Mouse (Mus musculus) gastrocnemius, postnatal 14 days (tissue): ENCODE data around the gene Lhfp. TPM values are rescaled to one million over a fixed set of nuclear protein-coding genes. Genes with fewer than 3 reads are reported as not detected.
"Not testable (repeated sequence)": the region's sequence is repeated elsewhere in the genome, so short reads cannot be mapped to it uniquely, and the experiment has no call there.

Experiments used
- DNase-seq: peaks from one replicate; pipeline ENCODE4 v3.0.0; 2021; ENCODE audit warnings: mixed read lengths
- intact Hi-C: fragments of 180-260 bp; cut with DNase I; formaldehyde crosslinking; loops from one replicate; pipeline ENCODE4 v1.15.1; 2025; ENCODE audit warnings: low total_unique reads
- total RNA-seq, 2 experiments: library from RNA; stranded (reverse); gene quantifications; 2 replicates each; pipeline ENCODE4 v1.2.3; 2021

The Lhfp gene
- total RNA-seq, 2 experiments from 2014 or later = 29.4 to 33.7 TPM

DNA sequence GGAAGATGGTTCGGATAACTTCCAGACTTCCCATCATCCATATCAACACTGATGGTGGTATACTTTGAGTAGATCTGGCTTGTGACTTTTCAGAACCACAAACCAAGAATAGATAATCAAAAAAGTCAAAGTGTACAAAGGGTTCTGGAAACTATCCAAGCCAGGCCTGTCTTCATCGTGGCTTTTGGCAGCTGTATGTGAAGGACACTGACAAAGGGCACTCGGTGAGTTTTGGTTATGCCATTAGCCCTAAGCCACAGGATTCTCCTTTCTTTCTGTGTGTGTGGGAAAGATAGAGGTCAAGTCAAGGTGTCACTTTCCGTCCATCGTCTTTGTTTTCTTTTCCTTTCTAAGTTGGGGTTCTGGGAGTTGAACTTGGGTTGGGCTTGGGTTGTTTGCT, 42.4 kb downstream of the Lhfp start:
- intact Hi-C loops = no loop called here
- DNase-seq = no peak

DNA sequence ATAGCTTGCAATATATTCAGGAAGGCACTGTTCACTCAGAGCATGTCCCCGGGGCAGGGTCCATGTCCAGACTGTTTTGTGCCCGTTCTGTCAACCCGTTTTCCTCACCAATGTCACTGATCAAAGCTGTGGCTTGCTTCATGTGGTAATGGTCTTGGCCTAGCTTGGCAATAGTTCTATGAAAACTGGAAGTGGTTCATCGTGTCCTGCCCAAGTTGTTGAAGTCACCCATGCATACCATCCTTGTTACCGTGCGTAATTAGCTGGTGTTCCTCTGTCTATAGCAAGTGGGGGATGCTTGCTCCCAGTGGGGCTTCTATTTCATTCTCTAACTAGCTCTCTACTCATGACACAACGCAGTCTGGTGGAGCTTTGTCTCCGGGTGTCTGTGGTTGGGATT, 43.5 kb downstream of the Lhfp start:
- no peak for DNase-seq
- intact Hi-C loops = no loop called here

DNA sequence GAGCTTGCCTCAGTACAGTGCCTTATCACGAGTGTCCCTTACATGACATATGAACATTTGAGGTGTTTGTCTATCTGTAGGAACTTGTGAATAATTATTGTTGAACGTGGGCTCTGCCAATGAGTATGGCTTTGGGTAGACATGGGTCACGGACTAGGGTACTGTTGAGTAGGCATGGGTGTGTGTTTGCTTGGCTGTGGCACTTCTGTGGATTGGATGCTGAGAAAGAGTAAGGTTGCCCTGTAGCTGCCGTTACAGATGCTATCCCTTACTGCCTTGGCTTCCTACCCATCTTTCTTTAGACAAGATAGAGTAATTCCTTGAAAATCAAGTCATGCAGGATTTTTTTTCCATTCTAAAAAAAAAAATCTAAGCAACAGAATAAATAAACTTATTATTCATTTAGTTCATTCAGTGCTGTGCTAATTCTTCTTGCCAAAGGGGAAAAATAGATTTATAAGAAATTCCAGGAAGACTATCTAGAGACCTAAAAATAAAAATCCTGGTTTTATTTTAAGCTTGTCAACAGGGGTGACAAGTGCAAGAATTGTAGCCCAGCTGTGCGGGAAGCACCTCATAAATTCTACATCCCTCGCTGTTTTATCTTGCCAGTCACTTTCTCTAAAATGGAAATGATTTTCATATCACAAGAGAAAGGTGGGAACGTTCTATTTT, 45.3 kb downstream of the Lhfp start:
- intact Hi-C loops = no loop called here

DNA sequence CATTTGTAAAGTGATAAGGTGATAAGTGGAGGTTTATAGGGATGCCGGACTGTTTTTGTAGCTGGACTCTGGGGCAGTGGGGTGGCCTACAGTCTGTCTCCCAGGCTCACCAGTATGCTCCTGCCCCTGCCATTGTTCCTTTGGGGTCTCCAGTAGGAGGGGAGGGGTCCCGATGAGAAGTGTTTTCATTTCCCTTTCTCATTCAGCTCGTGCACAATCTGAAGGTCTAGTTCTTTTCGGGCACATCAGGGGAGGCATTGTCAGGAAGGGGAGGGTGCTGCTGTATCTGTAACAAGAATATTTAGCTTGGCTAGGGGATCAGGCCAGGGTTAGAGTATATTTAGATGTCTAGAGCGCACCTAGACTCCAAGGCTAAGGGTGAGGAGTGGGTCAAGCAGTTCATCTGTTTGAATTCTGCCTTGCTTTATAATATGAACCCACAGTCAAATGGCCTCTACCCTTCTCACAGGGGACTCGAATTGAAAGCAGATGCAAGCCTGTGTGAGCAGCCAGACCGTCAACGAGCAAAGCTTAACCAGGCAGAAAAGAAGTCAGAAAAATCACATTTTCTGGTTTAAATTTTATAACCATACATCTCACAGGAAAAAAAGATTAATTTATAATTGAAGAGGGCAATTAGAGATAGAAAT, 46.0 kb downstream of the Lhfp start:
- intact Hi-C loops = no loop called here
- no peak for DNase-seq

More for the DNA sequence above, 45.3 kb downstream of the Lhfp start:
- DNase-seq = no peak

- intact Hi-C loops = no loop called here
These were observed 48.6 kb downstream of the Lhfp start for GRCm38 (mm10) chr3:53089921-53090320.

DNA sequence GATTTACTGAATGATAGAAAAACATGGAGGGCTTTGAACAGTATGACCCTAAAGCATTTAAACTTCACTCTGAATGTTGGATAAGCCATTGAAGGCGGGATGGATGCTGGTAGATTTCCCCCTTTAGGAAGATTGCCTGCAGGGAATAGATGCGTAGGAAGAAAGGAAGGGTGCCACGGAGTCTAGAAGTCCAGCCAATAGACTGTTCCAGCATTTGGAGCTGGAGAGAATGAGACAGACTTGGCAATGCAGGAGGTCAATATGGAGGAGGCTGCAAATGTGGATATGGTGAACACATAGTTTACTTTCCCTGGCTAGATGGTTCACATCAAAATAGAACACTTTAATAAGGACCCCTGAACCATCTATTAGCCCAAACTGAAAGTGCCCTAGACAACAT, 58.9 kb downstream of the Lhfp start:
- intact Hi-C loops = no loop called here
- DNase-seq = no peak

More at GRCm38 (mm10) chr3:53089921-53090320, 48.6 kb downstream of the Lhfp start:
- DNase-seq = no peak

DNA sequence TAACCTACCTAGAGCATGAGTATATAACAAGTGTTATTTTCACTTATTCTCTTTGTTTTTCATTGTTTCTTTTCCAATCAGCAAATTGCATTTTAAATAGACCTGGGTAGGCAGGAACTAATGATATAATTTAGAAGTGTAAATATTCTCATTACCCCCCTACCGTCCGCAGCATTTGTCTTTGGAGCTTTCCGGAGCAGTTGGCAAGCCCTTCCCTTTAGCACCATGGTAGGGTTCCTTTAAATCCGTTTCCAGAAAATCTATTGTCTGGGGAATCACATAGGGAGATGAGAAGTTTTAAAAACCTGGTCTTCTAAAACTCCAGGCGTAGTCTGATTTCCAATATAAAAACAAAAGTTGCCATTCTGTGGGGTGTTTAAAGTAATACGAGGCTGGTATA, 59.5 kb downstream of the Lhfp start:
- no peak for DNase-seq
- intact Hi-C loops = no loop called here

DNA sequence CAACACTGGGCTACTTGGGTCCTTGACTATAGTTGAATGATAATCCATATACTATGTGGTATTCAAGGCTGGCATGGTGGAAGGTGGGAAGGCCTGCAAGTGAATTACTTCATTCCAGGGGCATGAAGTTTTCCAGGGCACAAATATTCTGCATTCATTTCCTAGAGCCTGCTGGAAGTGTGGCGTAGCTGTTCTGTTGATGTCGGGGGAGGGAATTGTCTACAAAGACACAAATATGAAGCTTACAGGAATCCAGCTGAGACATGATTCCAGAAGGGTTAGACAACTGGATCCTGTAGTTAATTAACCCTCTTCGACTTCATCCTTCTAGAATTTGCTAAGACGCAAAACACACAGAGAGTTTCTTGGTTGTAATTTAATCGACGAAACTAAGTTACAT, 60.4 kb downstream of the Lhfp start:
- no peak for DNase-seq
- intact Hi-C loops = no loop called here

DNA sequence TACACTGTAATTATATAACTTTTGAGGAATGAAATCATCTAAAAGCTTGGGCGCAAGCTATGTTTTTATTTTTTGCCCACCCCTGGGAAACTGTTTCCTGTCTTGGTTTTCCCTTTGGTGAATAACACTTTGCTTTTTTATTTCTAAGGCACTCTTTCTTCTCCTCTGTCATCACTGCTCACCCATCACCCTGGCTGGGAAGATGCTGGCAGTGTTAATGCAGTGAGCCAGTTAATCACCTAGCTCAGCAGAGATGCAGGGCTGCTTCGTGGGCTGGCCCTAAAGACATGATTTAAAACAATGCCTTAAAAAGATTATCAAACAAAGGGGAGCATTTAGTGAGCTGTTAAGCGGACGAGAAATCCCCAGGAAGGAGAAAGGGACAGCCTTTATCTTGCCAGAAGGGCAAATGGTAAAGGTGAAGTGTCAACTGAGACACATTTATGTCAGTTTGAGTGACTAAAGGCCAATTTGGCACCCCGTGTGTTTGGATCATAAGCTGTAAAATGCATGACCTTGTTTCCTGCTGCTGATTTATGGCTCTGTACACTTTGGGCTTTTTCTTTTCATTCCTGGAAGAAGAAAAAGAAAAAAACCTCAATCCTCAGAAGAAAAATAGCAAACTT, 60.9 kb downstream of the Lhfp start:
- no peak for DNase-seq
- intact Hi-C loops = no loop called here

- DNase-seq = no peak
- intact Hi-C loops = no loop called here
These were observed 61.4 kb downstream of the Lhfp start for GRCm38 (mm10) chr3:53102757-53103153.

GRCm38 (mm10) chr3:53108594-53109373, 67.5 kb downstream of the Lhfp start:
- intact Hi-C loops = no loop called here
- DNase-seq = no peak

GRCm38 (mm10) chr3:53109879-53110278, 68.6 kb downstream of the Lhfp start:
- DNase-seq = no peak
- intact Hi-C loops = no loop called here

DNA sequence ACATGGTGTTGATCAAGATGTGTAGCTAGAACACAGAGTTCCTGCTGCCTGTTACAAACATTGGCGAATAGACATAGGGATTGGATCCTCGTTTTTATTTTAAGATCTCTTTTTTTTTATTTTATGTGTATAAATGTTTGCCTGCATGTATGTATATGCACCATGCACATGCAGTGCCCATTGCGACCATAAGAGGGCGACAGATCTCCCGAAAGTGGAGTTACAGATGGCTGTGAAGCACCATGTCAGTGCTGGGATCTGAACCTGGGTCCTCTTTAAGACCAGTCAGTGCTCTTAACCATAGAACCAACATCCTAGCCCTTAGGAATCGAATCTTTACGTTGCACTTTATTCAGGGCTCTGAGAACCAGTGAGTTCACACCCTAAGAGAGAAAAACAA, 70.7 kb downstream of the Lhfp start:
- DNase-seq = no peak
- intact Hi-C loops = no loop called here

DNA sequence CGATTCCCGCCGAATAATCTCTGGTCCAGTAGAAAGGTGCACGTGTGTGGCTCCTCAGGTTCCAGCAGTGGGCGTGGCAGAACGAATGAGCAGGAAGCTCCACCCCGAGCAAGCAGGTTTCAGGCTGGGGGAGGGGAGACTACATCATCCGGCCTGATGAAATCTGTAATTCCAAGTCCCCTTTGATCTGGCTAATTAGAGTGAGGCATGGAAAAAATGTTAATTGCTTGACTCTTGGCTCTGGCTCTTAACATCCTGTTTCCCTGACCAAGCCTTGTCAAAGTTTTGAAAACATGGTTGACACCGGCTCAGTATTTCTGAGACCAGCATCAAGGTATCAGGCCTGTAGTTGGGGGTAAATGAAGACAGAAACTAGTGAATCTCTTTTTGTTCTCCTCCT, 77.4 kb downstream of the Lhfp start:
- intact Hi-C loops, DNase-seq: not testable (repeated sequence)

GRCm38 (mm10) chr3:53119978-53120377, 78.7 kb downstream of the Lhfp start:
- intact Hi-C loops = no loop called here
- DNase-seq = no peak

GRCm38 (mm10) chr3:53125495-53125894, 84.2 kb downstream of the Lhfp start:
- intact Hi-C loops = no loop called here

DNA sequence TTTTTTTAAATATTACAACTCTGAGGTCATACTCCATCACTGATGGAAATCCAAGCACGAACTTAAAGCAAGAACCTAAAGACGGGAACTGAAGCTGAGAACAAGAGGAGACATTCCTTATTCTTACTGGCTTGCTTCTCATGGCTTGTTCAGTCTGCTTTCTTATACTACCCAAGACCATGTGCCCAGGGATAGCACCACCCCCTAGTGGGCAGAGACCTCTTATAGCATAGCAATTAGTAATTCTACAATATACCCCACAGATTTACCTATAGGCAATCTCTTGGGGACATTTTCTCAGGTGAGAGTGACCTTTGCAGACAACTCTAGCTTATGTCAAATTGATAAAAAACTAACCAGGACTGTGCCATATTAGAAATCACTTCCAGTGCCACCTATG, 97.5 kb downstream of the Lhfp start:
- no peak for DNase-seq

More at GRCm38 (mm10) chr3:53125495-53125894, 84.2 kb downstream of the Lhfp start:
- DNase-seq = no peak

DNA sequence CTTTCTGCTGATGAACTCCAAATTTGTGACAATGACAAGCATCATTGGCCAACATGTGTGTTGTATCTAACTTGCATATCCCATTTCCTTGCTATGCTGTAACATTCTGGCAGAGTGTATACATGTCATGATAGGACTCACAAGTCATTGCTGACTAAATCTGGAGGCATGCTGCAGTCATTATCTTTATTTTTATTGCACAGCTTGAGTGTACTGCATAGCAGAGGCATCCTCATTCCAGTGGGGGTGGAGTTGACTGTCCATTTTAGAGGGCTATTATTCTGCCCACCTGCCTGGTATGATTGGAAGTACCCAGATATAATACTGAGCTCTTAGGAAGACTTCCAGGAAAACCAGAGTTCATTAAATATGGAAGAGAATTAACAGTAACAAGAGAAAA, 97.9 kb downstream of the Lhfp start:
- intact Hi-C loops = no loop called here
- no peak for DNase-seq

More for the DNA sequence above, 97.5 kb downstream of the Lhfp start:
- intact Hi-C loops = no loop called here

GRCm38 (mm10) chr3:53139642-53140041, 98.3 kb downstream of the Lhfp start:
- no peak for DNase-seq
- intact Hi-C loops = no loop called here

DNA sequence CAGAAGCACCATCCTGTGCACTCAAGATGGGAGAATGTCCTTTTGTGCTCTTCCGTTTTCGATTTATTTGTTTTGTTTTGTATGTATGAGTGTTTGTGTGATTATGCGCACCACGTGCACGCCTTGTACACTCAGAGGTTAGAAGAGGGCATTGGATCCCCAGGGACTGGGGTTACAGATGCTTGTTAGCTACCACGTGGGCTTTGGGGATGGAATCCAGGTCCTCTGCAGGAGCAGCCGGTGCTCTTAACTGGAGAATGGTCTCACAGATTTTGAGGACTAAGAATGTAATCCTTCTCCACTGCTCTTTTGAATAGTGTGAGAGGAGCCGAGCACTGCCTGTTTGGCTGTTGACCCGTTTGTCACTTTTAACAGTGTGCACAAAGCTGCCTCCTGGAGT, 101.2 kb downstream of the Lhfp start:
- intact Hi-C loops = no loop called here
- peak; percentile 12 for DNase-seq
